Mouse (Mus musculus) intestine, postnatal 0 days (tissue): ENCODE measurements around the gene Lrrc4b. TPM values are rescaled to one million over a fixed set of nuclear protein-coding genes. Genes with fewer than 3 reads are reported as not detected.
A peak's percentile ranks its signal among the peaks of the same experiment; 100 is the strongest.

ENCODE experiments used
- ATAC-seq: fragments of 200-750 bp; cut with Nextera tagmentation; 2 replicates; pipeline ENCODE4 v1.8.0; 2017; ENCODE audit warnings: mild to moderate bottlenecking, moderate TSS enrichment, moderate library complexity
- H3K27ac ChIP-seq: fragments of 300-500 bp; sonication (generic); 2 replicates; pipeline ENCODE4 v1.5.1; 2014; ENCODE audit warnings: mild to moderate bottlenecking, low read depth, low read length, moderate library complexity
- H3K27me3 ChIP-seq: fragments of 300-500 bp; sonication (generic); replicated peaks from 2 replicates; pipeline ENCODE4 v1.6.1; 2014; ENCODE audit warnings: low read length, mixed read lengths; ENCODE audit not compliant: control insufficient read depth, insufficient read depth
- H3K36me3 ChIP-seq: fragments of 300-500 bp; sonication (generic); 2 replicates; pipeline ENCODE4 v1.6.1; 2014; ENCODE audit warnings: mild to moderate bottlenecking, moderate library complexity; ENCODE audit not compliant: control insufficient read depth, insufficient read depth
- H3K4me1 ChIP-seq: fragments of 300-500 bp; sonication (generic); replicated peaks from 2 replicates; pipeline ENCODE4 v1.6.1; 2014; ENCODE audit warnings: antibody characterized with exemption, low read length, mixed read lengths; ENCODE audit not compliant: control insufficient read depth, insufficient read depth
- H3K4me2 ChIP-seq: fragments of 300-500 bp; sonication (generic); replicated peaks from 2 replicates; pipeline ENCODE4 v1.6.1; 2014; ENCODE audit warnings: low read depth, mild to moderate bottlenecking, moderate library complexity
- H3K4me3 ChIP-seq: fragments of 300-500 bp; sonication (generic); 2 replicates; pipeline ENCODE4 v1.5.1; 2014; ENCODE audit warnings: low read depth, low read length
- H3K9ac ChIP-seq: fragments of 300-500 bp; sonication (generic); 2 replicates; pipeline ENCODE4 v1.6.1; 2014; ENCODE audit warnings: mild to moderate bottlenecking, low read depth, low read length
- H3K9me3 ChIP-seq: fragments of 300-500 bp; sonication (generic); 2 replicates; pipeline ENCODE4 v1.6.1; 2016; ENCODE audit warnings: mixed run types; ENCODE audit not compliant: control insufficient read depth
- CTCF ChIP-seq: sonication (generic); IDR thresholded peaks from 2 replicates; pipeline ENCODE4 v1.5.1; 2016; ENCODE audit warnings: low read depth, mild to moderate bottlenecking, control low read depth, antibody characterized with exemption, moderate library complexity
- WGBS: fragments of 180-500 bp; shearing (Covaris S2); extraction: QIAGEN DNeasy Blood & Tissue Kit; methylation state at CpG from one replicate; pipeline ENCODE4 v1.1.7; 2014; 5-methylcytosine and 5-hydroxymethylcytosine counted together
- polyA plus RNA-seq: library from polyadenylated mRNA; unstranded; fragments of >200 nt; fragmentation: Nextera tagmentation; extraction: Ambion mirVana; gene quantifications from 2 replicates; pipeline ENCODE4 v1.2.1, GENCODE M21; 2015

Lrrc4b gene
- polyA plus RNA-seq, 1 experiment from 2014 or later, result 0.35 TPM

DNA sequence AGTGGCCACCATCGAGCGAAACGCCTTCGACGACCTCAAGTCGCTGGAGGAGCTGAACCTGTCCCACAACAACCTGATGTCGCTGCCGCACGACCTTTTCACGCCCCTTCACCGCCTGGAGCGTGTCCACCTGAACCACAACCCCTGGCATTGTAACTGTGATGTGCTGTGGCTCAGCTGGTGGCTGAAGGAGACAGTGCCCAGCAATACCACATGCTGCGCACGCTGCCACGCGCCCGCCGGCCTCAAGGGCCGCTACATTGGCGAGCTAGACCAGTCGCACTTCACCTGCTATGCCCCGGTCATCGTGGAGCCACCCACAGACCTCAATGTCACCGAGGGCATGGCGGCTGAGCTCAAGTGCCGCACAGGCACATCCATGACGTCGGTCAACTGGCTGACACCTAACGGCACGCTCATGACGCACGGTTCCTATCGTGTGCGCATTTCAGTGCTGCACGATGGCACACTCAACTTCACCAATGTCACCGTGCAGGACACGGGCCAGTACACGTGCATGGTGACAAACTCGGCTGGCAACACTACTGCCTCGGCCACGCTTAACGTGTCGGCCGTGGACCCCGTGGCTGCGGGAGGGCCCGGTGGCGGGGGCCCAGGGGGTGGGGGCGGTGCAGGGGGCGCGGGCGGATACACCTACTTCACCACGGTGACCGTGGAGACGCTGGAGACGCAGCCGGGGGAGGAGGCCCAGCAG lies 32.8 kb downstream of the Lrrc4b start:
- H3K27me3 ChIP-seq, result peaks cover 49% of the 10 kb centered on the region

GRCm38 (mm10) chr7:44462218-44463055 lies 33.6 kb downstream of the Lrrc4b start:
- Histone ChIP-seq H3K4me3 (peak overlapping the region; percentile 16; the same call in 1 of the 2 replicates), H3K36me3 (no peaks in the 10 kb centered on the region), H3K9me3 (no peaks in the 10 kb centered on the region), H3K4me1 (no peaks in the 10 kb centered on the region), H3K27me3 (peaks cover 49% of the 10 kb centered on the region), H3K4me2 (peak overlapping the region; percentile 38), H3K9ac (no peak overlapping the region), H3K27ac (no peak overlapping the region)
- ATAC-seq, result no peak
- WGBS, result 8% methylated on average over 72 of the region's 77 CpGs
- peak; percentile 61 for TF ChIP-seq CTCF

More for the DNA sequence above, 32.8 kb downstream of the Lrrc4b start:
- no peak for TF ChIP-seq CTCF
- no peak overlapping the region for H3K9ac ChIP-seq
- H3K27ac ChIP-seq, result no peak overlapping the region
- H3K4me2 ChIP-seq, result no peak overlapping the region
- H3K36me3 ChIP-seq, result no peaks in the 10 kb centered on the region
- no peaks in the 10 kb centered on the region for H3K9me3 ChIP-seq
- no peaks in the 10 kb centered on the region for H3K4me1 ChIP-seq
- WGBS, result 49% methylated on average over 56 of the region's 57 CpGs
- ATAC-seq, result no peak
- H3K4me3 ChIP-seq, result no peak overlapping the region

DNA sequence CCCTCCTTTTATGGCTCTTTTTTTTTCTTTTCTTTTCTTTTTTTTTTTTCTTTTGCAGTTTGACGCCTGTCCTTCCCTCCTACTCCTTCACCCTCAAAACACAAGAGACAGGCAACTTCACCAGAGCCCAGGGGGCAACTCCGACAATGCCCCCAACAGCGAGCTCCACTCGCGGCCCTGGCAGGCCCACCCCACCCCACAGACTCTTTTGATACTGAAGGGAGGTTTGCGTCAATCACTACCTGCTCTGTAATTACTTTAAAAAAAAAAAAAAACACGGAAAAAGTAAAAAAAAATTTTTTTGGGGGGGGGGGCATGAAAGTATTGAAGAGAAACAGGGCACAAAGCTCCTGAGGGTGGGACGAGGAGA lies 34.2 kb downstream of the Lrrc4b start:
- WGBS, result 23% methylated on average over 8 of the region's 8 CpGs
- H3K27me3 ChIP-seq, result peaks cover 49% of the 10 kb centered on the region
- ATAC-seq, result no peak

GRCm38 (mm10) chr7:44463556-44464225 lies 34.9 kb downstream of the Lrrc4b start:
- Histone ChIP-seq H3K4me2 (no peak overlapping the region), H3K9me3 (no peaks in the 10 kb centered on the region), H3K9ac (no peak overlapping the region), H3K27ac (no peak overlapping the region), H3K4me1 (peaks cover 5% of the 10 kb centered on the region; the same call in 1 of the 2 replicates), H3K36me3 (no peaks in the 10 kb centered on the region), H3K27me3 (peaks cover 49% of the 10 kb centered on the region), H3K4me3 (no peak overlapping the region)
- WGBS, result 82% methylated on average over 10 of the region's 10 CpGs
- no peak for TF ChIP-seq CTCF
- ATAC-seq, result no peak

More for the DNA sequence above, 34.2 kb downstream of the Lrrc4b start:
- no peak overlapping the region for H3K4me2 ChIP-seq
- H3K4me1 ChIP-seq, result no peaks in the 10 kb centered on the region
- H3K27ac ChIP-seq, result no peak overlapping the region
- no peaks in the 10 kb centered on the region for H3K9me3 ChIP-seq
- TF ChIP-seq CTCF, result no peak
- H3K36me3 ChIP-seq, result no peaks in the 10 kb centered on the region
- no peak overlapping the region for H3K9ac ChIP-seq
- peak overlapping the region; percentile 16; the same call in 1 of the 2 replicates for H3K4me3 ChIP-seq

- no peak overlapping the region for H3K27ac ChIP-seq
- no peak overlapping the region for H3K4me2 ChIP-seq
- no peaks in the 10 kb centered on the region; the same call in 1 of the 2 replicates for H3K36me3 ChIP-seq
- H3K4me1 ChIP-seq, result peaks cover 9% of the 10 kb centered on the region; the same call in 1 of the 2 replicates
- H3K27me3 ChIP-seq, result peaks cover 49% of the 10 kb centered on the region
- no peak for ATAC-seq
- no peak overlapping the region for H3K4me3 ChIP-seq
- WGBS, result 42% methylated on average over 4 of the region's 4 CpGs
- H3K9me3 ChIP-seq, result no peaks in the 10 kb centered on the region
- TF ChIP-seq CTCF, result no peak
- no peak overlapping the region for H3K9ac ChIP-seq
These were observed 35.7 kb downstream of the Lrrc4b start for GRCm38 (mm10) chr7:44464511-44464910.

- H3K4me1 ChIP-seq, result peaks cover 9% of the 10 kb centered on the region; the same call in 1 of the 2 replicates
- 52% methylated on average over 2 of the region's 2 CpGs for WGBS
- no peak within 1 kb of the TSS for H3K27ac ChIP-seq
- H3K9me3 ChIP-seq, result no peaks in the 10 kb centered on the region
- no peaks in the 10 kb centered on the region; the same call in 1 of the 2 replicates for H3K36me3 ChIP-seq
- no peak within 1 kb of the TSS for H3K4me2 ChIP-seq
- H3K9ac ChIP-seq, result no peak within 1 kb of the TSS
- peaks cover 46% of the 10 kb centered on the region for H3K27me3 ChIP-seq
- no peak for TF ChIP-seq CTCF
- ATAC-seq, result no peak
- no peak within 1 kb of the TSS for H3K4me3 ChIP-seq
These were observed 36.3 kb downstream of the Lrrc4b start, which contains the start of gene Aspdh for GRCm38 (mm10) chr7:44465111-44465510. Aspdh (plus strand) TSS chr7:44465391.
